Mouse (Mus musculus) neural tube, embryonic 11.5 days (tissue): Measurements from ENCODE around the gene Utp15. TPM values are rescaled to one million over a fixed set of nuclear protein-coding genes. Genes with fewer than 3 reads are reported as not detected.

Experiments
- ATAC-seq: fragments of 200-750 bp; cut with Nextera tagmentation; 2 replicates; pipeline ENCODE4 v1.8.0; 2017; ENCODE audit warnings: moderate number of reproducible peaks, mild to moderate bottlenecking, moderate TSS enrichment, moderate library complexity; ENCODE audit not compliant: insufficient read depth, low FRiP score, low TSS enrichment
- DNase-seq: peaks from one replicate; pipeline ENCODE4 v3.0.0-alpha.2; 2015; ENCODE audit warnings: low spot score
- H3K27ac ChIP-seq: fragments of 300-500 bp; sonication (generic); 2 replicates; pipeline ENCODE4 v1.5.1; 2014; ENCODE audit warnings: low read depth, mild to moderate bottlenecking, low read length
- H3K27me3 ChIP-seq: fragments of 300-500 bp; sonication (generic); 2 replicates; pipeline ENCODE4 v1.6.1; 2014; ENCODE audit warnings: mild to moderate bottlenecking, low read length, mixed read lengths; ENCODE audit not compliant: control insufficient read depth, insufficient read depth
- H3K36me3 ChIP-seq: fragments of 300-500 bp; sonication (generic); 2 replicates; pipeline ENCODE4 v1.6.1; 2014; ENCODE audit warnings: mild to moderate bottlenecking, low read length, moderate library complexity, mixed read lengths; ENCODE audit not compliant: control insufficient read depth, insufficient read depth
- H3K4me1 ChIP-seq: fragments of 300-500 bp; sonication (generic); 2 replicates; pipeline ENCODE4 v1.6.1; 2014; ENCODE audit warnings: low read length, mixed read lengths; ENCODE audit not compliant: control insufficient read depth, insufficient read depth
- H3K4me2 ChIP-seq: fragments of 300-500 bp; sonication (generic); 2 replicates; pipeline ENCODE4 v1.6.1; 2014; ENCODE audit warnings: low read depth, mild to moderate bottlenecking, moderate library complexity
- H3K4me3 ChIP-seq: fragments of 300-500 bp; sonication (generic); 2 replicates; pipeline ENCODE4 v1.5.1; 2014; ENCODE audit warnings: low read depth, low read length
- H3K9ac ChIP-seq: fragments of 300-500 bp; sonication (generic); 2 replicates; pipeline ENCODE4 v1.6.1; 2014; ENCODE audit warnings: mild to moderate bottlenecking, low read length
- H3K9me3 ChIP-seq: fragments of 300-500 bp; sonication (generic); 2 replicates; pipeline ENCODE4 v1.6.1; 2016; ENCODE audit warnings: low read length; ENCODE audit not compliant: control insufficient read depth
- WGBS: fragments of 180-500 bp; shearing (Covaris S2); extraction: QIAGEN DNeasy Blood & Tissue Kit; methylation state at CpG from one replicate; pipeline ENCODE4 v1.1.7; 2014; 5-methylcytosine and 5-hydroxymethylcytosine counted together
- polyA plus RNA-seq: library from polyadenylated mRNA; unstranded; fragments of >200 nt; fragmentation: Nextera tagmentation; extraction: Ambion mirVana; gene quantifications from 2 replicates; pipeline ENCODE4 v1.2.1, GENCODE M21; 2014

Utp15 gene
- polyA plus RNA-seq, 1 experiment from 2014 or later = 43.3 TPM

- H3K36me3 ChIP-seq = no peaks in the 10 kb centered on the region
- no peak overlapping the region for H3K27ac ChIP-seq
- ATAC-seq = no peak
- no peak for DNase-seq
- no peak overlapping the region for H3K9ac ChIP-seq
- H3K4me3 ChIP-seq = no peak overlapping the region
- no peaks in the 10 kb centered on the region for H3K27me3 ChIP-seq
- H3K9me3 ChIP-seq = no peaks in the 10 kb centered on the region
- 89% methylated on average over 6 of the region's 6 CpGs for WGBS
- H3K4me1 ChIP-seq = no peaks in the 10 kb centered on the region
- H3K4me2 ChIP-seq = no peak overlapping the region
Observed at GRCm38 (mm10) chr13:98297883-98298482, 35.1 kb upstream of the Utp15 start.

GRCm38 (mm10) chr13:98296072-98296471 is 33.2 kb upstream of the Utp15 start:
- H3K4me1 ChIP-seq = no peaks in the 10 kb centered on the region
- no peaks in the 10 kb centered on the region for H3K27me3 ChIP-seq
- no peak overlapping the region for H3K4me2 ChIP-seq
- no peak overlapping the region for H3K27ac ChIP-seq
- H3K9me3 ChIP-seq = no peaks in the 10 kb centered on the region
- ATAC-seq (no peak), DNase-seq (no peak)
- H3K9ac ChIP-seq = no peak overlapping the region
- 46% methylated on average over 5 of the region's 5 CpGs for WGBS
- no peaks in the 10 kb centered on the region for H3K36me3 ChIP-seq
- H3K4me3 ChIP-seq = no peak overlapping the region

- no peak for DNase-seq
- H3K4me3 ChIP-seq = no peak overlapping the region
- H3K36me3 ChIP-seq = no peaks in the 10 kb centered on the region
- no peaks in the 10 kb centered on the region for H3K27me3 ChIP-seq
- 77% methylated on average over 8 of the region's 8 CpGs for WGBS
- H3K27ac ChIP-seq = no peak overlapping the region
- no peaks in the 10 kb centered on the region for H3K9me3 ChIP-seq
- no peaks in the 10 kb centered on the region for H3K4me1 ChIP-seq
- no peak for ATAC-seq
- no peak overlapping the region for H3K9ac ChIP-seq
- H3K4me2 ChIP-seq = no peak overlapping the region
Observed at GRCm38 (mm10) chr13:98291712-98292111, 28.9 kb upstream of the Utp15 start.

DNA sequence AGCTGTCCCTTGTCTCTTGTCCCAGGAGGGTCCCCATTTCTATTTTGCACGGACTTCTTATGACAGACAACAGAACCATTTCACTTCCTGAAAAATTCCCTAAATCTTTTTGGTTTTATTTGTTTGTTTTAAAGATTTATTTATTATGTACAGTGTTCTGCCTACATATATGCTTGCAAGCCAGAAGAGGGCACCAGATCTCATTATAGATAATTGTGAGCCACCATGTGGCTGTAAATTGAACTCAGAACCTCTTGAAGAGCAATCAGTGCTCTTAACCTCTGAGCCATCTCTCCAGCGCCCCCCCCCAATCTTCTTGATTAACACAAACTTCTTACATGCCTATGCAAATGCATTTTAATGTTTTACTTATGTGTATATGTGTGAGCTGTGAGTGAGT is 27.9 kb upstream of the Utp15 start:
- H3K4me2 ChIP-seq = no peak overlapping the region
- no peak for DNase-seq
- H3K9ac ChIP-seq = no peak overlapping the region
- no peaks in the 10 kb centered on the region for H3K4me1 ChIP-seq
- no peak for ATAC-seq
- H3K9me3 ChIP-seq = no peaks in the 10 kb centered on the region
- WGBS = 55% methylated on average over 2 of the region's 2 CpGs
- no peaks in the 10 kb centered on the region for H3K36me3 ChIP-seq
- H3K27ac ChIP-seq = no peak overlapping the region
- H3K4me3 ChIP-seq = no peak overlapping the region
- H3K27me3 ChIP-seq = no peaks in the 10 kb centered on the region

DNA sequence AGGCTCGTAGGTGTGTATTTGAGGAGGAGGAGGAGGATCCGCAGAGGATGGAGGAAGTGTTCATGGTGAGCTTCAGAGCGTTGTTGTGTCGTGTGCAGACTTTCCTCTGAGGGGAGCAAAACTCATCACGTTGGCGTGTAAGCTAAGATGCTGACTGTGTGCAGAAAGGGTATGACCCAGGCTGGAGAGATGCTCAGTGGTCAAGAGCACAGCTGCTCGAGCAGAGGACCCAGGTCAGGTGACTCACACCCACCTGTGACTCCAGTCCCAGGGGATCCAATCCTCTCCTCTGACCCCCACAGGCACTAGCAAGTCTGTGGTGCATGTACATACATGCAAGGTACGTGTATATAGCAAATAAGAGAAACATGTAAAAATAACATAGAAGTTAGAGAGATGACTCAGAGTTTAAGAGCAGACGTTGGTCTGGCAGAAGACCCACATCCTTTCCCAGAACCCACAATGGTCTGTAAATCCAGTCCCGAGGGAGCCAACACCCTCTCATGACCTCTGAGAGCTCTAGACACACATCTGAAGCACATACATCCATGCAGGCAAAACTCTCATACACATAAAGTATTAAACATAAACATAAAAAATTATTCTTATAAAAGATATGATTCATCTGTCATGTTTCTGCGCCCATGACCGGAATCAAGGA is 18.3 kb upstream of the Utp15 start:
- DNase-seq = no peak
- WGBS = 82% methylated on average over 12 of the region's 12 CpGs
- H3K36me3 ChIP-seq = no peaks in the 10 kb centered on the region
- H3K4me2 ChIP-seq = no peak overlapping the region
- no peaks in the 10 kb centered on the region for H3K4me1 ChIP-seq
- no peaks in the 10 kb centered on the region for H3K27me3 ChIP-seq
- no peak overlapping the region for H3K9ac ChIP-seq
- no peak overlapping the region for H3K4me3 ChIP-seq
- no peak for ATAC-seq
- no peaks in the 10 kb centered on the region for H3K9me3 ChIP-seq
- no peak overlapping the region for H3K27ac ChIP-seq

- DNase-seq = no peak
- no peak within 1 kb of the TSS for H3K27ac ChIP-seq
- H3K9me3 ChIP-seq = no peaks in the 10 kb centered on the region
- H3K36me3 ChIP-seq = no peaks in the 10 kb centered on the region
- no peak within 1 kb of the TSS for H3K9ac ChIP-seq
- no peaks in the 10 kb centered on the region for H3K4me1 ChIP-seq
- no peak for ATAC-seq
- no peaks in the 10 kb centered on the region for H3K27me3 ChIP-seq
- H3K4me3 ChIP-seq = no peak within 1 kb of the TSS
- no peak within 1 kb of the TSS for H3K4me2 ChIP-seq
- WGBS = 88% methylated on average over 5 of the region's 5 CpGs
Observed at GRCm38 (mm10) chr13:98279686-98280085, 16.8 kb upstream of the Utp15 start, which contains the start of gene Gm21976. Gene Gm21976 (plus strand): TSS chr13:98279887.

DNA sequence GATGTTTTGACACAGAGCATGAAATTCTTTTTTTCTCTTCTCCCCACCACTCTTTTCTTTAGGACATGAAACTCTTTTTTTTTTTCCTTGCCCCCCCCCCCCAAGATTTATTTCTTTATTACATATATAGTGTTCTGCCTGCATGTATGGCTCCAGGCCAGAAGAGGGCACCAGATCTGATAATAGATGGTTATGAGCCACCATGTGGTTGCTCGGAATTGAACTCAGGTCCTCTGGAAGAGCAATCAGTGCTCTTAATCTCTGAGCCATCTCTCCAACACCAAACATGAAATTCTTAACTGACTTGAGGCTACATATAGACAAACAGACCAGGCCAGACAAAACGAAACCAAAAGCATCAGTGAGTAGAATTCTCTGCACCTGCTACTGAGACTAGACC is 14.7 kb upstream of the Utp15 start:
- Histone ChIP-seq H3K9me3 (no peaks in the 10 kb centered on the region), H3K4me2 (no peak overlapping the region), H3K4me1 (no peaks in the 10 kb centered on the region), H3K36me3 (peaks cover 2% of the 10 kb centered on the region; the same call in 1 of the 2 replicates), H3K4me3 (no peak overlapping the region), H3K27ac (no peak overlapping the region), H3K27me3 (no peaks in the 10 kb centered on the region), H3K9ac (no peak overlapping the region)
- no peak for DNase-seq
- ATAC-seq = no peak
- 94% methylated on average over 2 of the region's 2 CpGs for WGBS

DNA sequence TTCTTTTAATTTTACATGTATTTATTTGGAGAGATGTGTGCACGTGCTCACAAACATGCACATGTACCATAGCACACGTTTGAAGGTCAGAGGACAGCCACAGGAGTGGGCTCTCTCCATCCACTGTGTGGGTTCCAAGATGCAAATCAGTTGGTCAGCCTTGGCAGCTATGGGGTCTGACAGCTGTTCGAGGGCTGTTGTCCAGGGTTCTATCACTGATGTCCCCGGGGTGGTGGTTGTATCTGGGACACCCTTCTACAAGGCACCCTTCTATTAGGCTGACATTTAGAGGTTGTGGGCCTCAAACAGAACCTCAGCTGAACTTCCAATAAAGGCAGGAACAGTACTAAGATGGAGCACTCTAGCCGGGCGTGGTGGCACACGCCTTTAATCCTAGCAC is 13.4 kb upstream of the Utp15 start:
- Histone ChIP-seq H3K27ac (no peak overlapping the region), H3K27me3 (no peaks in the 10 kb centered on the region), H3K36me3 (peaks cover 8% of the 10 kb centered on the region), H3K9me3 (no peaks in the 10 kb centered on the region), H3K4me3 (no peak overlapping the region), H3K4me2 (no peak overlapping the region), H3K4me1 (no peaks in the 10 kb centered on the region), H3K9ac (no peak overlapping the region)
- 88% methylated on average over 7 of the region's 7 CpGs for WGBS
- DNase-seq (no peak), ATAC-seq (no peak)

DNA sequence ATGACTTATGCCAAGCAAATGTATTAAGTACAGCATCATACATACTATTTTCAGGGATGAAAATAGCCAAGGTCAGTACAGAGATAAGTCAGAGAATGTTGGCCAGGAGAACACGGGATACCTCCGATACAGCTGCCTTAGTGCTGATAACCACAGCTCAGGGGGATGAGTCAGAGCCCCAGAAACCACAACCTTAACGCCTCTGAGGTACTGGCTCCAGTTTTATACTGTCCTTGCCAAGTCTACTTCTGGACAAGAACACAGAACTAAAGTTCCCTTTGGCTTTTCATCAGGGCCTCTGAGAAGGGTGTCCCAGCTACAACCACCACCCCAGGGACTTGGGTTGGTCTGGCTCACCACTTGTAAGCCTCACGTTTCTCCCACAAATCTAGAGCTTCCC is 12.8 kb upstream of the Utp15 start:
- H3K27me3 ChIP-seq = no peaks in the 10 kb centered on the region
- H3K9ac ChIP-seq = no peak overlapping the region
- H3K36me3 ChIP-seq = peaks cover 8% of the 10 kb centered on the region
- H3K27ac ChIP-seq = no peak overlapping the region
- H3K9me3 ChIP-seq = no peaks in the 10 kb centered on the region
- no peak for DNase-seq
- no peak overlapping the region for H3K4me3 ChIP-seq
- H3K4me1 ChIP-seq = no peaks in the 10 kb centered on the region
- H3K4me2 ChIP-seq = no peak overlapping the region
- WGBS = 86% methylated on average over 4 of the region's 4 CpGs
- no peak for ATAC-seq
